Mouse (Mus musculus): ENCODE measurements around the gene B3gnt6. TPM values are rescaled to one million over a fixed set of nuclear protein-coding genes. Genes with fewer than 3 reads are reported as not detected.
A peak's percentile ranks its signal among the peaks of the same experiment; 100 is the strongest.

The B3gnt6 gene
- total RNA-seq, 2 experiments from 2014 or later, result not detected

GRCm38 (mm10) chr7:98177566-98177928 is 21.7 kb downstream of the B3gnt6 start:
- DNase-seq (ENCODE audit: low spot score in 2 of 2), result no peak

- no peak for DNase-seq (ENCODE audit: low spot score in 2 of 2)
Observed at GRCm38 (mm10) chr7:98177071-98177485, 22.2 kb downstream of the B3gnt6 start.

GRCm38 (mm10) chr7:98176322-98177070 is 22.8 kb downstream of the B3gnt6 start:
- no peak for DNase-seq (ENCODE audit: low spot score in 2 of 2)

GRCm38 (mm10) chr7:98174883-98175755 is 24.2 kb downstream of the B3gnt6 start:
- no peak for DNase-seq (ENCODE audit: low spot score in 2 of 2)

GRCm38 (mm10) chr7:98173408-98173807 is 25.9 kb downstream of the B3gnt6 start:
- no peak for DNase-seq (ENCODE audit: low spot score in 2 of 2)

- DNase-seq (ENCODE audit: low spot score in 2 of 2), result no peak
Observed at GRCm38 (mm10) chr7:98172661-98173060, 26.6 kb downstream of the B3gnt6 start.

DNA sequence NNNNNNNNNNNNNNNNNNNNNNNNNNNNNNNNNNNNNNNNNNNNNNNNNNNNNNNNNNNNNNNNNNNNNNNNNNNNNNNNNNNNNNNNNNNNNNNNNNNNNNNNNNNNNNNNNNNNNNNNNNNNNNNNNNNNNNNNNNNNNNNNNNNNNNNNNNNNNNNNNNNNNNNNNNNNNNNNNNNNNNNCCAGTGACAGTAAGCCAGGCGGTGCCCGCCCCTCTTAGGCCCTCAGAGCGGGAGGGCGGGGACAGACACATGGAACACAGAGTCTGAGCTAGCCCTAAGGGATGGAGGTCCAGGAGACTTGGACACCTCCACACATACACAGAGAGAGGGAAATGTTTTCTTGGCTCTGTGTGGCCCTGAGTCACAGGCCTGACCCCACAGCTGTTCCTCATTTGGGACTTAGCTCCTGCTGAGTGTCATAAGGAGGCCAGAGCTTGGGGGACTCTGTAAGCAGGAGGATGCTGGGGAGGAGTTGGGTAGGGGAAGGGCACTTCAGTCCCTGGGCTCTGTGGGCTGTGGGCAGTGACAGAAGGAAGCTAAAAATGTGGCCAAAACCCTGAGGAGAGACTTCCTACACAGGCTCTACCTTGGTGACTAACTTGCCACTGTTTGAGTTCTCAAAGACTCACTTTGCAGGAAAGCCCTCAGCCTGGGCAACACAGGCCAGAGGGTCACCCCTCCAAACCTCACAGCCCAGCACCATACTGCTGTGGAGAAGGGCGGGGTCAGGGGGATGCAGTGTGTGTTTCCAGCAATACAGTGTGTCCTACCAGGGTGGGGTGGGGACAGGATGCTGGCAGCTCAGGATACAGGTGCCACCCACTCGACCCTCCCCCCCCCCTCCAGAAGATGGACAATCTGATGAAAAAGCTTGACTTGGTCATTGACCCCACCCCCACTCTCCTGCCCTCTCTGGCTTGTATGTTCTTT is 27.9 kb downstream of the B3gnt6 start:
- DNase-seq (ENCODE audit: low spot score in 2 of 2), result no peak

DNA sequence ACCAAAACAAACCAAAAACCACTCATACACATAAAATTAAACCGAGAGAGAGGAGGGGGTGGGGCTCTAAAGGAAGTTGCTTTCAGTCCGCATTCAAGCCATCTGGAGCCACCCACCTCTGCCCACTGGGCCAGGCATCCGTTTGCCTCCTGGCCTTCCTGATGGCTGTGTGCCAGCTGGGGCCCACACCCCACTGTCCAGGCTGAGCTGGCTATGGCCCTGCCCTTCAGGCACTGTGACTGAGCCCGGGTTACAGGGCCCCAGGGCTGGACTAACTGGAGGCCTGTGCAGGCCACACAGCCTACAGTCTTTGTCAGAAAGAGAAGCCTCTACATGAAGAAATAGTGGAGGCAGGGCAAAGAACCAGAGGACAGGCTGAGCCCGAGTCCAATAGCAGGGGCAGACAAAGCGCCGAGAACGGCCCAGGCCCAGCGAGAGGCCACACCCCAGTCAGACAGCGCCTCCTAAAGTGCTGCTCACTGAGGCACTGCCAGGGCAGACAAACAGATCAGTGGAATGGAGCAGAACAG is 34.2 kb downstream of the B3gnt6 start:
- no peak for DNase-seq (ENCODE audit: low spot score in 2 of 2)

DNA sequence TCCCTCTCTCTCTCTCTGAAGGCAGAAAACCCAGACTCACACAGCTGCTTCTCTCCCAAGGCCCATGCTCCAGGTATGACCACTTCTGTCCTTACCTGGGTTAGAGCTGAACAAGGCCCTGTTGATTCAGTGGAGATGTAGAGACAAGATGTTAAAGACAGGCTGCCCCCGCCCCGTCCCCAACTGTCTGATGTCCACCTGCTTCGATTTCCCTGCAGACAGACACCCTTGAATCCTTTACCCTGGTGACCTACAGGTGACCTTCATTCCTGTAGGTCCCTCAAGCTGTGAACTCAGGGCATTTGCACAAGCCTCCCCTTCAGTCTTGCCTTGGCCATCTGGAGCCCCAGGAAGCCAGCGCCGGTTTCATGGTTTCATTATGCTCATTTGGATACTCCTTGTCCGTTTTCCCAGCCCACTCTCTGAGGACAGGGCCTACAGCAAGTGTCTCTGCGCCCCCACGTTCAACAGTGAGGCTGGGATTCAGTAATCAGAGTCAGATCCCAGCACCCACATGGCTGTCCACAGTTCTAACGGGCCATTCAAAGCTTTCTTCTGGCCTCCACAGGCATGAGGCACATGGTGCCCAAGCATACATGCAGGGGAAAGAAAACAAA is 34.8 kb downstream of the B3gnt6 start:
- no peak for DNase-seq (ENCODE audit: low spot score in 2 of 2)

DNA sequence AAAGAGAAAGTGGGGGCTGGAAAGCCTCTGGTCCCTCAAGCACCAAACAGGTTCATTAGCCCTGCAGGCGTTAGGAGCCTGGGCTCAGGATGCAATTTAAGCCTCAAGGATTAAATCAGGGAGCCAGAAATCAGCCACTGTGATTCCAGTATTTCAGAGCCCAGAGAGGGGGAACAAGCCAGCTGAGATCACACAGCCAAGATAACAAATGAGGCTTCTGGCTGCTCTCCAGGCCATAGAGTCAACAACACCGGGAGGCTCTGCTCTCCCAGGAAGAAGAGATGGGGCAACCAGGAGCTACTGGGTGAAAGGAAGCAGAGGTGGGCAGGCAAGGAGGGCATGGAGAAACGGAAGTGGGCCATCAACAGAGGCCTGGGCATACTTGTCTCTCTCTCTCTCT is 35.6 kb downstream of the B3gnt6 start:
- DNase-seq (ENCODE audit: low spot score in 2 of 2), result no peak

- DNase-seq (ENCODE audit: low spot score in 2 of 2), result no peak
Observed at GRCm38 (mm10) chr7:98162239-98162638, 37.0 kb downstream of the B3gnt6 start.

- DNase-seq (ENCODE audit: low spot score in 2 of 2), result no peak
Observed at GRCm38 (mm10) chr7:98160041-98160740, 39.1 kb downstream of the B3gnt6 start.

GRCm38 (mm10) chr7:98158481-98158880 is 40.8 kb downstream of the B3gnt6 start:
- no peak for DNase-seq (ENCODE audit: low spot score in 2 of 2)

GRCm38 (mm10) chr7:98157636-98158332 is 41.5 kb downstream of the B3gnt6 start:
- DNase-seq (ENCODE audit: low spot score in 2 of 2), result no peak

DNA sequence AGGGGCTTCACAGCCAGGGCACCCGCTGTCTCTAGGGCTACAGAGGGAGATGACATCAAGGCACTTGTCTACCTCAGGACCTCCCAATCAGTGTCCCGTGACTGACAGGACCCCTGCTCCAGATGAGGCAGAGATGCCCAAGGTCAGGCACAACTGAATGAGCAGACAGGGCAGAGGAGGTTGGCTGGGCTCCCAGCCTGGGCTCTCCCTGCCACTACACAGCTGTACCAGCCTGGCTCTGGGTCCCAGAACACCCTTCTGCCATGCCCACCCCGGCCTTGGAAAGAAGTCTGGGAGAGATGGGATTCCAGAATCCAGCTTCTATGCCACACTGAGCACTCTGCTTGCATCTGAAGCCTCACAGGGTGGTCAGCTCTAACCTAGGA is 43.0 kb downstream of the B3gnt6 start:
- DNase-seq (ENCODE audit: low spot score in 2 of 2), result no peak

DNA sequence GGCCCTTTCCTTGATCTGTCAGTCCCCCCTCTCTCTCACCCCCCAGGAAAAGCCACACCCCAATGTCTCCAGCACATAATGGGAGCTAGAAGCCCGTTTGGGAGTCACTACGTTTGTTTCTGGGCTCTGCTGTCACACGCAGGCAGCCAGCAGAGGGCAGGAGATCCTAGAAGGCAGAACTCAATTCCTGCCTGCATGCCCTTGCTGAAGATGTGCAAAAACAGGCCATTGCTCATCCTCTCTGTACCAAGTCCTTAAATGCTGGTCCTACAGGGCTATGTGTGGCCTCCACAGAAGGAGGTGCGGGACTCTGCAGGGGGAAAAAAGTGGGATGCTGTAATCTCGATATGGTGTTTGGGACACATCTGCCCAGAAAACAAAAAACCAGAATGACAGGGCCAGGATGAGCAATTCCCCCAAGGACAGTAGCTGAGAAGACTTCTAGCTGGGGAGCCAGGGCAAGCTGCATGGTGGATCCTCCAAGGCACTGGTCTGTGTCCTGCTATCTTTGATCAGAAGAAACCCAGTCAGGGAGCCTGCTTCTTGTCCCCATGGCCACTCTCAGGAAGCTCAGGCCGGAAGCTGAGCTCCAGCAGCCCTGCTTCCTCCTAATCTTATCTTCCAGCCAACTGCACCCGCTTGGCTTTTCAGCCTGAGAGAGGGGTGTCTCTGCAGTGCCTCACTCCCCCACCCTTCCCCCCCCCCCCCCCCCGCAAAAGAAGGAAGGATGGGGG is 43.6 kb downstream of the B3gnt6 start:
- peak; percentile 53 to 74 for DNase-seq (ENCODE audit: low spot score in 2 of 2)

DNA sequence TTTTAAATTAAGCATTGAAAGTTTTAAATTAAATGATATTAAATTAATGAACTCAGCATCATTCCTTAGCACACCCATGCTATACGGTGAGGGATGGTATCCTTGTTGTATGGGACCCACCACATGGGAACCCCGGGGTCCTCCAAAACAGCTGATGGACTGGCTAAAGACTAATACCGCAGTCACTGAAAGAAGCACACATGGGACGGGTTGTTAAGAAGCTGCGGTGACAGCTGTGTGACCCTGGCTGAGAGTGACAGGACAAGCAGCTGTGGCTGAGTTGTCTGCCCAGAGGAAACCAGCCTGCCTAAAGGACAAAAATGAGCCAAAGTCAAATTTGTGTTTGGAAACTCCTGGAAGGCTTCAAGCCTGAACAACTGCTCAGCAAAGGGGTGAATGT is 45.4 kb downstream of the B3gnt6 start:
- no peak for DNase-seq (ENCODE audit: low spot score in 2 of 2)

DNA sequence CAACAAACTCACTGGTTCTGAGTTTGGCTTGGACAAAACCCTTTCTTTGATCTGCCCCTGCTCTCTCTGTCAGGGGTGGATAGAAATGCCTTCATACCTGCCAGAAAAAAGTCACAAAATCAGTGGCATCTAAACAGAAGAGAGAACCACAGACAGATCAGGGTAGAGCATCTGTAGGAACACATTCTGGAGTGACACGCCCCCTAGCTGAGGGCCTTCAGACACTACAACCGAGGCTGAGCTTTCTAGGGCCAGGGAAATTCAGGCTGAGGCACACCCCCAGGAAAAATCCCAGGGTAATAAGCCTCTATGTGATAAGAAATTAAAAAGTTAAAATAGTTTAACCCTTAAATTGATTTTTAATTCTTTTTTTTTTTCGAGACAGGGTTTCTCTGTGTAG is 45.9 kb downstream of the B3gnt6 start:
- no peak for DNase-seq (ENCODE audit: low spot score in 2 of 2)

DNA sequence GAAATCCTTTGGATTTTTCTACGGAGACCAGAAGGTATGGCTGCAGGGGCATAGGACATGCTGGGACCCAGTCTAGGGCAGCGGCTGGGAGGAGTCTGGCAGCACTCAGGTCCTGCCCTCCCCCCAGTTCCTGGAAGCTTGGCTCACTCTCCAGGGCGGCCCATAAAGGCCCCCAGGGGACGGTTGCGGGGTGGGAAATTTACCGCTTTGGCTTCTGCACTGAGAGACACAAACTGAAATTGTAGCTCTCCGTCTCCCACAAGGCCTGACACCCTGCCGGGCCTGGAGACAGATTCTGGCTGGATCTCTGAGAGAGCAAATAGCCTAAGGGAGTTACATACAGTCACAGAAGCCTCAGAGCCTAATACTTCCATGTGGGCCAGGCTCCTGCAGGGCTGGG is 46.9 kb downstream of the B3gnt6 start:
- no peak for DNase-seq (ENCODE audit: low spot score in 2 of 2)

All from gastrocnemius, postnatal 4 days (tissue).